Mouse (Mus musculus) G1E (cell line): ENCODE measurements around the gene Gdap2.

Experiments used
- CTCF ChIP-seq: IDR thresholded peaks from 2 replicates; pipeline ENCODE4 v1.5.1; 2012; ENCODE audit warnings: low read depth, low read length, inconsistent platforms, mixed read lengths
- GATA1 ChIP-seq: IDR thresholded peaks from 2 replicates; pipeline ENCODE4 v1.6.1; 2012; ENCODE audit warnings: borderline replicate concordance, low read length, inconsistent platforms, mixed read lengths
- GATA2 ChIP-seq: IDR thresholded peaks from 2 replicates; pipeline ENCODE4 v1.6.1; 2012; ENCODE audit warnings: low read depth, low read length, inconsistent platforms, borderline replicate concordance
- POLR2AphosphoS5 ChIP-seq: IDR thresholded peaks from 2 replicates; pipeline ENCODE4 v1.6.1; 2012; ENCODE audit warnings: low read depth, low read length, inconsistent platforms; ENCODE audit not compliant: insufficient replicate concordance

- TF ChIP-seq CTCF: no peak
- no peak for TF ChIP-seq GATA1
- TF ChIP-seq POLR2AphosphoS5: no peak
- TF ChIP-seq GATA2: no peak
These were observed 1.3 kb upstream of the Gdap2 start for GRCm38 (mm10) chr3:100160682-100161445.
